Mouse (Mus musculus) megakaryocyte, embryonic 14.5 days (primary cell): Measurements from ENCODE around the gene Car5b.

Source experiments
- FLI1 ChIP-seq: IDR thresholded peaks from 2 replicates; pipeline ENCODE4 v1.6.1; 2012; ENCODE audit warnings: low read length, inconsistent platforms, mixed read lengths
- GATA1 ChIP-seq: IDR thresholded peaks from 3 replicates; pipeline ENCODE4 v1.6.1; 2012; ENCODE audit warnings: mixed read lengths, low read length, inconsistent platforms, borderline replicate concordance

DNA sequence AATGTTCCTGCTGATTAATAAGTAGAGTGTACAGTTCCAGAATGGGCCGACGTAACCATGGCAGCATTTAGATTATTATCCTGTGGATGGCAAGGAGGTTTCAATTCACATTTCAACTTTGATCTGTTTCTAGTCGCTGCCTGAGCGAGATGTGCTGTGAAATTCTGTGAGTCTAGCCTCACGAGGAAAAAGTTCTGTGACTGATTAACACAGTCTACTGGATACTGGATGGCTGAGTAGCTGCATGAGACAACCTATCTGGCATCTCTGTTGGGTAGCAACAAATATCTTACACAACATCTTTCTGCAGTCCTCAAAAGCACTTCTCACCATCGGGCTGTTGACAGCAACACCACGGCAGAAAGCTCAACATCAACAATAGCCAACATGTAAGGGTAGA is 4.7 kb upstream of the Car5b start:
- no peak for TF ChIP-seq GATA1
- no peak for TF ChIP-seq FLI1
